Mouse (Mus musculus) kidney, embryonic 14.5 days (tissue): Measurements from ENCODE around the gene Chd4. TPM values are rescaled to one million over a fixed set of nuclear protein-coding genes. Genes with fewer than 3 reads are reported as not detected.
A peak's percentile ranks its signal among the peaks of the same experiment; 100 is the strongest.

Source experiments
- ATAC-seq: fragments of 200-750 bp; cut with Nextera tagmentation; 2 replicates; pipeline ENCODE4 v1.8.0; 2017; ENCODE audit warnings: moderate number of reproducible peaks, mild to moderate bottlenecking, moderate TSS enrichment, moderate library complexity; ENCODE audit not compliant: low FRiP score, low TSS enrichment
- H3K27ac ChIP-seq: fragments of 300-500 bp; sonication (generic); 2 replicates; pipeline ENCODE4 v1.5.1; 2014; ENCODE audit warnings: low read depth, mild to moderate bottlenecking, low read length, moderate library complexity, mixed read lengths
- H3K27me3 ChIP-seq: fragments of 300-500 bp; sonication (generic); 2 replicates; pipeline ENCODE4 v1.6.1; 2014; ENCODE audit warnings: mild to moderate bottlenecking, low read length; ENCODE audit not compliant: control insufficient read depth, insufficient read depth
- H3K36me3 ChIP-seq: fragments of 300-500 bp; sonication (generic); 2 replicates; pipeline ENCODE4 v1.6.1; 2014; ENCODE audit warnings: low read length, mixed read lengths; ENCODE audit not compliant: control insufficient read depth, insufficient read depth
- H3K4me1 ChIP-seq: fragments of 300-500 bp; sonication (generic); 2 replicates; pipeline ENCODE4 v1.6.1; 2014; ENCODE audit warnings: low read length, mixed read lengths; ENCODE audit not compliant: control insufficient read depth, insufficient read depth
- H3K4me2 ChIP-seq: fragments of 300-500 bp; sonication (generic); replicated peaks from 2 replicates; pipeline ENCODE4 v1.6.1; 2014; ENCODE audit warnings: low read depth, mild to moderate bottlenecking, low read length
- H3K4me3 ChIP-seq: fragments of 300-500 bp; sonication (generic); 2 replicates; pipeline ENCODE4 v1.5.1; 2014; ENCODE audit warnings: mild to moderate bottlenecking, low read length
- H3K9ac ChIP-seq: fragments of 300-500 bp; sonication (generic); 2 replicates; pipeline ENCODE4 v1.6.1; 2014; ENCODE audit warnings: low read depth, mild to moderate bottlenecking, low read length, moderate library complexity
- H3K9me3 ChIP-seq: fragments of 300-500 bp; sonication (generic); 2 replicates; pipeline ENCODE4 v1.6.1; 2016; ENCODE audit warnings: low read length; ENCODE audit not compliant: control insufficient read depth
- WGBS: fragments of 180-500 bp; shearing (Covaris S2); extraction: QIAGEN DNeasy Blood & Tissue Kit; methylation state at CpG from one replicate; pipeline ENCODE4 v1.1.7; 2014; 5-methylcytosine and 5-hydroxymethylcytosine counted together
- polyA plus RNA-seq: library from polyadenylated mRNA; unstranded; fragments of >200 nt; fragmentation: Nextera tagmentation; extraction: Ambion mirVana; gene quantifications from 2 replicates; pipeline ENCODE4 v1.2.1, GENCODE M21; 2014

The Chd4 gene
- polyA plus RNA-seq, 1 experiment from 2014 or later: 106 TPM

GRCm38 (mm10) chr6:125119387-125119786, 23.6 kb downstream of the Chd4 start:
- 94% methylated on average over 8 of the region's 8 CpGs for WGBS
- peaks cover 98% of the 10 kb centered on the region for H3K36me3 ChIP-seq
- no peak overlapping the region for H3K9ac ChIP-seq

DNA sequence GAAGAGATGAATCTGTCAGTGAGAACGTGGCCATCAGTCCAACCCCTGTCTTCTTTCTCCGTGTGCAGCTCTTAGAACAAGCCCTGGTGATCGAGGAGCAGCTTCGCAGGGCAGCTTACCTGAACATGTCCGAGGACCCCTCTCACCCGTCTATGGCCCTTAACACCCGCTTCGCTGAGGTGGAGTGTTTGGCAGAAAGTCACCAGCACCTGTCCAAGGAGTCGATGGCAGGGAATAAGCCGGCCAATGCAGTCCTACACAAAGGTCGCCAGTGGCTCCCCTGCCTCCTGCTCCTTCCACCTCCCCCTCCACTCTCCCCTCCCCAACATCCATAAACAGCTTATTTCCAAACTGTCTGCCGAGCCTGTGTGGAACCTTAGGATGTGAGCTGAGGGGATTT, 32.9 kb downstream of the Chd4 start:
- no peak for ATAC-seq
- Histone ChIP-seq H3K9ac (no peak overlapping the region), H3K36me3 (peaks cover 76% of the 10 kb centered on the region), H3K27me3 (no peaks in the 10 kb centered on the region), H3K4me3 (no peak overlapping the region), H3K4me1 (0 out of 2 replicates have a peak, but pooled peaks cover 5% of the 10 kb centered on the region), H3K27ac (no peak overlapping the region), H3K9me3 (no peaks in the 10 kb centered on the region), H3K4me2 (no peak overlapping the region)
- WGBS: 89% methylated on average over 12 of the region's 12 CpGs

More at GRCm38 (mm10) chr6:125119387-125119786, 23.6 kb downstream of the Chd4 start:
- H3K27me3 ChIP-seq: no peaks in the 10 kb centered on the region
- H3K27ac ChIP-seq: no peak overlapping the region
- no peaks in the 10 kb centered on the region for H3K4me1 ChIP-seq
- no peak overlapping the region for H3K4me3 ChIP-seq
- no peak for ATAC-seq
- H3K9me3 ChIP-seq: no peaks in the 10 kb centered on the region
- no peak overlapping the region for H3K4me2 ChIP-seq

- peaks cover 76% of the 10 kb centered on the region for H3K36me3 ChIP-seq
These were observed 34.1 kb downstream of the Chd4 start for GRCm38 (mm10) chr6:125129710-125130402.

GRCm38 (mm10) chr6:125131302-125132156, 35.7 kb downstream of the Chd4 start, which contains the start of gene Nop2:
Nop2 (plus strand) TSS chr6:125131909.
- Histone ChIP-seq H3K9ac (peak within 1 kb of the TSS; percentile 85), H3K36me3 (peaks cover 75% of the 10 kb centered on the region), H3K27ac (peak within 1 kb of the TSS; percentile 89), H3K9me3 (no peaks in the 10 kb centered on the region), H3K27me3 (no peaks in the 10 kb centered on the region), H3K4me2 (peak within 1 kb of the TSS; percentile 71), H3K4me1 (0 out of 2 replicates have a peak, but pooled peaks cover 5% of the 10 kb centered on the region), H3K4me3 (peak within 1 kb of the TSS; percentile 73)
- under 1% methylated on average over 65 of the region's 66 CpGs for WGBS
- peak; percentile 94 for ATAC-seq

More at GRCm38 (mm10) chr6:125129710-125130402, 34.1 kb downstream of the Chd4 start:
- Histone ChIP-seq H3K27ac (no peak overlapping the region), H3K4me1 (0 out of 2 replicates have a peak, but pooled peaks cover 5% of the 10 kb centered on the region), H3K9ac (no peak overlapping the region), H3K4me2 (no peak overlapping the region), H3K9me3 (no peaks in the 10 kb centered on the region), H3K27me3 (no peaks in the 10 kb centered on the region), H3K4me3 (no peak overlapping the region)
- 94% methylated on average over 20 of the region's 20 CpGs for WGBS
- no peak for ATAC-seq

DNA sequence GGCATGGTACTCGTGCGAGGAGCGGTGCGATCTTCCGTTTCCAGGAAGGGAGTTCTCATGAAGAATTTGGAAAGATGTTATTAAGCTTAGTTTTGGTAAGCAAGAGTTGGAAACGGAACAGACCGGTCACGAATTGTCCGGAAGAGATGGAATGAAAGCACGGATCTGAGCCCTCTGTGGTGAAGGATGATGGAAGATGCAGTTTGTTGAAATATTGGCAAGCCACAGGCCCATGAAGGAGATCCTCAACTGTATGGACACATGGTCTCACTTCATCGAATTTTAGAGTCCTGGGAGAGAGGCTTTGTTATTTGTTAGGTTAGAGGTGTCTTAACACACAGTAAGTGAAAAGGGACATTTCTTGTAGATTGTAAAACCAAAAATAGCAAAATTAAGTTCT, 36.7 kb downstream of the Chd4 start:
- no peak for ATAC-seq
- 7% methylated on average over 11 of the region's 11 CpGs for WGBS
- H3K27ac ChIP-seq: no peak overlapping the region

GRCm38 (mm10) chr6:125137002-125137671, 41.4 kb downstream of the Chd4 start:
- Histone ChIP-seq H3K9me3 (no peaks in the 10 kb centered on the region), H3K4me1 (0 out of 2 replicates have a peak, but pooled peaks cover 5% of the 10 kb centered on the region), H3K9ac (no peak overlapping the region), H3K4me3 (no peak overlapping the region), H3K27ac (no peak overlapping the region), H3K27me3 (no peaks in the 10 kb centered on the region), H3K36me3 (peaks cover 87% of the 10 kb centered on the region), H3K4me2 (no peak overlapping the region)
- ATAC-seq: no peak
- WGBS: 91% methylated on average over 19 of the region's 19 CpGs

More for the DNA sequence above, 36.7 kb downstream of the Chd4 start:
- Histone ChIP-seq H3K27me3 (no peaks in the 10 kb centered on the region), H3K9me3 (no peaks in the 10 kb centered on the region), H3K4me3 (peak overlapping the region; percentile 73), H3K36me3 (peaks cover 74% of the 10 kb centered on the region), H3K4me1 (0 out of 2 replicates have a peak, but pooled peaks cover 5% of the 10 kb centered on the region), H3K4me2 (peak overlapping the region; percentile 71), H3K9ac (peak overlapping the region; percentile 85)

GRCm38 (mm10) chr6:125139747-125140146, 44.0 kb downstream of the Chd4 start:
- WGBS: 93% methylated on average over 7 of the region's 7 CpGs
- no peak for ATAC-seq
- no peak overlapping the region for H3K9ac ChIP-seq

DNA sequence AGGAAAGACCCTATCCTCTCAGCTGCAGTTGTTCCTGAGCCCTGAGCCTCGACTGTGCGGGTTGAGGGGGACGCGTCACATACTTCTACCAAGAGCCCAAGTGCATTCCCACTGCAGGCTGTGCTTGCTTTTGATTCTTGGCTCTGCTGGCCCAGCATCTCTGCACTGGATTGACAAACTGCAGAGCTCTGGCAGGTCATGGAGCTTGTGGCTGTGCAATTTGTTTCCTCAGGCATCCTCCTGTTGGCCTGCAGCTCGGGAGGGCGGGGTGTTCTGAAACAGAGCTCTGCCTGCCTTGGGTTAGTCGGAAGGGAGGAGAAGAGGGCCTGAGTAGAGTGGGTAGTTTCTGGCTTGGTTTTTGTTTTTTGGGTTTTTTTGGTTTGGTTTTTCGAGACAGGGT, 46.7 kb downstream of the Chd4 start:
- Histone ChIP-seq H3K9me3 (no peaks in the 10 kb centered on the region), H3K9ac (no peak overlapping the region), H3K4me2 (no peak overlapping the region), H3K36me3 (peaks cover 61% of the 10 kb centered on the region), H3K27me3 (no peaks in the 10 kb centered on the region), H3K27ac (no peak overlapping the region), H3K4me1 (peaks cover 16% of the 10 kb centered on the region), H3K4me3 (no peak overlapping the region)
- no peak for ATAC-seq
- 95% methylated on average over 8 of the region's 8 CpGs for whole genome bisulfite sequencing

More at GRCm38 (mm10) chr6:125139747-125140146, 44.0 kb downstream of the Chd4 start:
- H3K9me3 ChIP-seq: no peaks in the 10 kb centered on the region
- H3K4me3 ChIP-seq: no peak overlapping the region
- peaks cover 86% of the 10 kb centered on the region for H3K36me3 ChIP-seq
- H3K27ac ChIP-seq: no peak overlapping the region
- H3K4me2 ChIP-seq: no peak overlapping the region
- no peaks in the 10 kb centered on the region for H3K4me1 ChIP-seq
- no peaks in the 10 kb centered on the region for H3K27me3 ChIP-seq
